Mouse (Mus musculus) E14TG2a.4 (cell line): Measurements from ENCODE around the gene Ccl20.

ENCODE experiments used
- H3K27me3 ChIP-seq: 2 replicates; pipeline ENCODE4 v1.6.1; 2014; ENCODE audit warnings: low read length, control low read depth; ENCODE audit not compliant: insufficient read depth
- H3K36me3 ChIP-seq: 2 replicates; pipeline ENCODE4 v1.6.1; 2014; ENCODE audit warnings: low read length, control low read depth; ENCODE audit not compliant: insufficient read depth
- H3K4me1 ChIP-seq: replicated peaks from 2 replicates; pipeline ENCODE4 v1.6.1; 2014; ENCODE audit warnings: low read depth, low read length, control low read depth
- H3K4me3 ChIP-seq: replicated peaks from 2 replicates; pipeline ENCODE4 v1.5.1; 2014; ENCODE audit warnings: mild to moderate bottlenecking, low read length
- H3K9me3 ChIP-seq: 2 replicates; pipeline ENCODE4 v1.6.1; 2014; ENCODE audit warnings: low read length, control low read depth
- CTCF ChIP-seq: conservative IDR thresholded peaks from 2 replicates; pipeline ENCODE4 v1.5.1; 2014; ENCODE audit warnings: low read length
- NANOG ChIP-seq: IDR thresholded peaks from 2 replicates; pipeline ENCODE4 v1.6.1; 2014; ENCODE audit warnings: borderline replicate concordance, low read length, mixed read lengths
- POU5F1 ChIP-seq: IDR thresholded peaks from 2 replicates; pipeline ENCODE4 v1.6.1; 2014; ENCODE audit warnings: low read length, borderline replicate concordance

The Ccl20 gene

GRCm38 (mm10) chr1:83120312-83120711 lies 3.7 kb downstream of the Ccl20 start:
- Histone ChIP-seq H3K36me3 (no peaks in the 10 kb centered on the region), H3K9me3 (no peaks in the 10 kb centered on the region), H3K27me3 (no peaks in the 10 kb centered on the region), H3K4me1 (peaks cover 6% of the 10 kb centered on the region; the same call in 1 of the 2 replicates), H3K4me3 (no peak overlapping the region)
- TF ChIP-seq NANOG (no peak), CTCF (no peak), POU5F1 (no peak)

GRCm38 (mm10) chr1:83123201-83123600 lies 6.6 kb downstream of the Ccl20 start:
- Histone ChIP-seq H3K4me1 (no peaks in the 10 kb centered on the region), H3K4me3 (no peak overlapping the region), H3K36me3 (no peaks in the 10 kb centered on the region), H3K27me3 (no peaks in the 10 kb centered on the region), H3K9me3 (no peaks in the 10 kb centered on the region)
- TF ChIP-seq CTCF (no peak), POU5F1 (no peak), NANOG (no peak)

GRCm38 (mm10) chr1:83135829-83136228 lies 19.3 kb downstream of the Ccl20 start:
- no peaks in the 10 kb centered on the region for H3K27me3 ChIP-seq
- no peaks in the 10 kb centered on the region for H3K36me3 ChIP-seq
- H3K9me3 ChIP-seq: no peaks in the 10 kb centered on the region
- TF ChIP-seq POU5F1: no peak
- no peak for TF ChIP-seq CTCF
- no peak for TF ChIP-seq NANOG
- no peak overlapping the region for H3K4me3 ChIP-seq
- no peaks in the 10 kb centered on the region for H3K4me1 ChIP-seq

DNA sequence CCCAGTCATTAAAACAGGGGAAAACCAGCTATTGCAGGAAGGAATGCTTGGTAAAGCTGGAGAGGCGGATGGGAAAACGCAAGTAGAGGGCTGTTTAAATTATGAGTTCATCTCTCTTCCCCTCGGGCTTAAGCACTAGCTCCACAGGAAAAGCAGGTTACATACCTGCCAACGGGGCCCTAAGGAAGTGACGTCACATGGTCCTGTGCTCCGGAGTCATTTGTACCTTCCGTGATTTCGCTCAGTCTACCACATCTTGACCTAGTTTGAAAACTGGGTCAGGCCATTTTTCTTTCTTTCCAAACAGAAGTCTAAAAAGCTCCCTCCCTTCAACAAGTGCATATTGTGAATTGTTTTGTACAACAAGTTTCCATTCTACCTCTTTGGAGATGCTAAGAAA lies 21.3 kb downstream of the Ccl20 start:
- no peaks in the 10 kb centered on the region for H3K27me3 ChIP-seq
- no peaks in the 10 kb centered on the region for H3K9me3 ChIP-seq
- TF ChIP-seq CTCF (no peak), NANOG (no peak), POU5F1 (no peak)
- H3K4me1 ChIP-seq: no peaks in the 10 kb centered on the region
- H3K4me3 ChIP-seq: no peak overlapping the region
- H3K36me3 ChIP-seq: no peaks in the 10 kb centered on the region

- Histone ChIP-seq H3K9me3 (no peaks in the 10 kb centered on the region), H3K27me3 (no peaks in the 10 kb centered on the region), H3K36me3 (no peaks in the 10 kb centered on the region), H3K4me1 (no peaks in the 10 kb centered on the region), H3K4me3 (no peak overlapping the region)
- TF ChIP-seq CTCF: peak; percentile 39
- no peak for TF ChIP-seq POU5F1
- TF ChIP-seq NANOG: no peak
Observed at GRCm38 (mm10) chr1:83138721-83139120, 22.2 kb downstream of the Ccl20 start.

GRCm38 (mm10) chr1:83141510-83141909 lies 24.9 kb downstream of the Ccl20 start:
- no peaks in the 10 kb centered on the region for H3K27me3 ChIP-seq
- no peaks in the 10 kb centered on the region for H3K36me3 ChIP-seq
- no peak for TF ChIP-seq CTCF
- H3K4me1 ChIP-seq: no peaks in the 10 kb centered on the region
- no peak overlapping the region for H3K4me3 ChIP-seq
- H3K9me3 ChIP-seq: no peaks in the 10 kb centered on the region

DNA sequence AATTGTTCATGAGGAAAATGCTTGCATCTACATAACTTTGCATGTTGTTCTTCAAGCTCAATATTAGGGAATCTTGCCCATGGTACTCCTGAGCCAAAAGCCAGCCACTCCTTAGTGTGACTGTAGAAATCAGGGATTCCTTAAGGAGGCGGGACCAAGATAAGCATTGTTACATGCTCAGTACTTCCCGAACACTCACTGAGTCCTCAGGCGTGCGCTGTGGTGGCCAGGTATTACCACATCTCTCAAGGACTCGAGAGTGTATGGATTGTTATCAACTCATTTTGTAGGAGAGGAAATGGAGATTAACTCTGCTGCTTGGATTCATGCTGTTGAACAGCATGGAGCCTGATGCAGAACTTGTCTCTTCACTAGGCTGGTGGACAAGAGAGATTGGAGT lies 25.5 kb downstream of the Ccl20 start:
- Histone ChIP-seq H3K27me3 (no peaks in the 10 kb centered on the region), H3K9me3 (no peaks in the 10 kb centered on the region), H3K36me3 (no peaks in the 10 kb centered on the region), H3K4me3 (no peak overlapping the region), H3K4me1 (no peaks in the 10 kb centered on the region)
- no peak for TF ChIP-seq POU5F1
- TF ChIP-seq NANOG: no peak
- no peak for TF ChIP-seq CTCF

- no peaks in the 10 kb centered on the region for H3K36me3 ChIP-seq
- H3K9me3 ChIP-seq: no peaks in the 10 kb centered on the region
- H3K27me3 ChIP-seq: no peaks in the 10 kb centered on the region
- no peaks in the 10 kb centered on the region for H3K4me1 ChIP-seq
- no peak for TF ChIP-seq POU5F1
- TF ChIP-seq NANOG: no peak
- no peak for TF ChIP-seq CTCF
- no peak overlapping the region for H3K4me3 ChIP-seq
Observed at GRCm38 (mm10) chr1:83146547-83146946, 30.0 kb downstream of the Ccl20 start.

DNA sequence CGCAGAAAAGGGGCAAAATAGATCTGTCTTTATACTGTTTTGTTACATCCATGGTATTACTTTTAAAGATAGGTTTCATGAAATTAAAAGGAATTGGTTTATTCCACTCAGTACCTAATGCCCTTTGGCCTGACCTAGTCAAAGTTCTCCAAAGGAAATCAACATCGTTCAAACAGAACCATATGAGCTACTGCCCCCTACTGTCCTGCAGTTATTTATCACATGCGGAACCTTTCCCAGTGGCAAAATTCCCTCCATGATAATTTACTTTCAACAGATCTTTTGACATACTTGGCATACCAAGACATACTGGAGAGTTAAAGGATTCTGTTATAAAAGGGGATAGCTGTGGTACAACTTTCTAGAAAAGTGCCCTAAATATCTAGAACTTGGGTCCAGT lies 33.7 kb downstream of the Ccl20 start:
- H3K27me3 ChIP-seq: no peaks in the 10 kb centered on the region
- TF ChIP-seq POU5F1 (no peak), CTCF (peak; percentile 24; the same call in 1 of the 2 replicates)
- no peaks in the 10 kb centered on the region for H3K9me3 ChIP-seq
- H3K4me1 ChIP-seq: no peaks in the 10 kb centered on the region
- no peaks in the 10 kb centered on the region for H3K36me3 ChIP-seq
- H3K4me3 ChIP-seq: no peak overlapping the region

DNA sequence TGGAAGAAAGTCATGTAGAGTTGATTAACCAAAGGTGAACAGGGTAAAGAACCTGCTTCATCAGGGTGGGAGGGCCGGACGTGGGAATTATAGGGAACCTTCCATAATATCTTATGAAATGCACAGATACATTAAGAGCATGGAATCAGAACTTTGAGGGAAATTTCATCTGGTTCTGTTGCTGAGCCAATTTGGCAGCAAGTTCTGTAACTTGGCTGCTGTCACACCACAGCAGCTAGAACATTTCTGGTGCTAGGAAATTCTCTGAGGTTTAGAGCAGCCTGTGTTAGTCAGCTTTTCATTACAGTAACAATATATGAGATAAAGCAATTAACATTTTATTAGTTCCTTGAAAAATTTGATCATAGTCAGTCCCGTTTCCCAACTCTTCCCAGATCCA lies 36.4 kb downstream of the Ccl20 start:
- Histone ChIP-seq H3K36me3 (no peaks in the 10 kb centered on the region), H3K9me3 (no peaks in the 10 kb centered on the region), H3K4me1 (no peaks in the 10 kb centered on the region), H3K27me3 (no peaks in the 10 kb centered on the region), H3K4me3 (no peak overlapping the region)
- TF ChIP-seq NANOG: no peak
